Mouse (Mus musculus) neural tube, embryonic 11.5 days (tissue): ENCODE data around the gene Smc6. TPM values are rescaled to one million over a fixed set of nuclear protein-coding genes. Genes with fewer than 3 reads are reported as not detected.
A peak's percentile ranks its signal among the peaks of the same experiment; 100 is the strongest.

Experiments
- ATAC-seq: fragments of 200-750 bp; cut with Nextera tagmentation; 2 replicates; pipeline ENCODE4 v1.8.0; 2017; ENCODE audit warnings: moderate number of reproducible peaks, mild to moderate bottlenecking, moderate TSS enrichment, moderate library complexity; ENCODE audit not compliant: insufficient read depth, low FRiP score, low TSS enrichment
- DNase-seq: peaks from one replicate; pipeline ENCODE4 v3.0.0-alpha.2; 2015; ENCODE audit warnings: low spot score
- H3K27ac ChIP-seq: fragments of 300-500 bp; sonication (generic); 2 replicates; pipeline ENCODE4 v1.5.1; 2014; ENCODE audit warnings: low read depth, mild to moderate bottlenecking, low read length
- H3K27me3 ChIP-seq: fragments of 300-500 bp; sonication (generic); 2 replicates; pipeline ENCODE4 v1.6.1; 2014; ENCODE audit warnings: mild to moderate bottlenecking, low read length, mixed read lengths; ENCODE audit not compliant: control insufficient read depth, insufficient read depth
- H3K36me3 ChIP-seq: fragments of 300-500 bp; sonication (generic); 2 replicates; pipeline ENCODE4 v1.6.1; 2014; ENCODE audit warnings: mild to moderate bottlenecking, low read length, moderate library complexity, mixed read lengths; ENCODE audit not compliant: control insufficient read depth, insufficient read depth
- H3K4me1 ChIP-seq: fragments of 300-500 bp; sonication (generic); 2 replicates; pipeline ENCODE4 v1.6.1; 2014; ENCODE audit warnings: low read length, mixed read lengths; ENCODE audit not compliant: control insufficient read depth, insufficient read depth
- H3K4me2 ChIP-seq: fragments of 300-500 bp; sonication (generic); 2 replicates; pipeline ENCODE4 v1.6.1; 2014; ENCODE audit warnings: low read depth, mild to moderate bottlenecking, moderate library complexity
- H3K4me3 ChIP-seq: fragments of 300-500 bp; sonication (generic); 2 replicates; pipeline ENCODE4 v1.5.1; 2014; ENCODE audit warnings: low read depth, low read length
- H3K9ac ChIP-seq: fragments of 300-500 bp; sonication (generic); 2 replicates; pipeline ENCODE4 v1.6.1; 2014; ENCODE audit warnings: mild to moderate bottlenecking, low read length
- H3K9me3 ChIP-seq: fragments of 300-500 bp; sonication (generic); 2 replicates; pipeline ENCODE4 v1.6.1; 2016; ENCODE audit warnings: low read length; ENCODE audit not compliant: control insufficient read depth
- WGBS: fragments of 180-500 bp; shearing (Covaris S2); extraction: QIAGEN DNeasy Blood & Tissue Kit; methylation state at CpG from one replicate; pipeline ENCODE4 v1.1.7; 2014; 5-methylcytosine and 5-hydroxymethylcytosine counted together
- polyA plus RNA-seq: library from polyadenylated mRNA; unstranded; fragments of >200 nt; fragmentation: Nextera tagmentation; extraction: Ambion mirVana; gene quantifications from 2 replicates; pipeline ENCODE4 v1.2.1, GENCODE M21; 2014

Smc6 gene
- polyA plus RNA-seq, 1 experiment from 2014 or later: 104 TPM

- H3K27me3 ChIP-seq: no peaks in the 10 kb centered on the region
- ATAC-seq (no peak), DNase-seq (no peak)
- 85% methylated on average over 1 of the region's 1 CpGs for WGBS
- H3K4me1 ChIP-seq: no peaks in the 10 kb centered on the region
- 0 out of 2 replicates have a peak, but pooled peaks cover 2% of the 10 kb centered on the region for H3K36me3 ChIP-seq
- no peak overlapping the region for H3K27ac ChIP-seq
- no peaks in the 10 kb centered on the region for H3K9me3 ChIP-seq
- H3K9ac ChIP-seq: no peak overlapping the region
- H3K4me2 ChIP-seq: no peak overlapping the region
- no peak overlapping the region for H3K4me3 ChIP-seq
Observed at GRCm38 (mm10) chr12:11313840-11314239, 48.2 kb downstream of the Smc6 start.

GRCm38 (mm10) chr12:11317671-11318070, 52.0 kb downstream of the Smc6 start:
- WGBS: 68% methylated on average over 6 of the region's 6 CpGs
- DNase-seq: no peak
- H3K4me1 ChIP-seq: no peaks in the 10 kb centered on the region

DNA sequence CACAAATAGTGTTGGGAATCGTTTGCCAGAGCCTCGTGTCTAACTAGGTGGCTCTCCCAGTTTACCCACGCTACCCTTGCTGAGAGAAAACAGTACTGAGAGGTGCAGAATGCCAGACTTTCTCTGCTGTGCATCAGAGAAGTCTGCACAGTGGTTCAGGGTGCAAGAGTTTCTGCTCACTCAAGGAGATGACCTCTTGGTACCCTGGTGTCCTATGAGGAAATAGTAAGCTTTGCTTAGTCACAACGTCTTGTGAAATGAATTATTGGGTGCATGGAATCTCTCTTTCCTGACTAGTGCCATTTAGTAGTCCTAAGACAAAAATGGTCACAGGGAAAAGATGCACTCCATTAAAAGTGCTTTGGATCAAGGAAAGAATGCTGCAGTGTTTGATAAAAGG, 58.8 kb downstream of the Smc6 start:
- 62% methylated on average over 4 of the region's 4 CpGs for WGBS
- Histone ChIP-seq H3K27ac (no peak overlapping the region), H3K9ac (no peak overlapping the region), H3K36me3 (no peaks in the 10 kb centered on the region), H3K4me3 (no peak overlapping the region), H3K4me1 (no peaks in the 10 kb centered on the region), H3K27me3 (no peaks in the 10 kb centered on the region), H3K4me2 (no peak overlapping the region), H3K9me3 (no peaks in the 10 kb centered on the region)
- ATAC-seq: no peak
- DNase-seq: no peak

More at GRCm38 (mm10) chr12:11317671-11318070, 52.0 kb downstream of the Smc6 start:
- H3K4me2 ChIP-seq: no peak overlapping the region
- 0 out of 2 replicates have a peak, but pooled peaks cover 2% of the 10 kb centered on the region for H3K36me3 ChIP-seq
- no peaks in the 10 kb centered on the region for H3K9me3 ChIP-seq
- H3K27me3 ChIP-seq: no peaks in the 10 kb centered on the region
- no peak overlapping the region for H3K4me3 ChIP-seq
- no peak overlapping the region for H3K27ac ChIP-seq
- no peak overlapping the region for H3K9ac ChIP-seq
- ATAC-seq: no peak

DNA sequence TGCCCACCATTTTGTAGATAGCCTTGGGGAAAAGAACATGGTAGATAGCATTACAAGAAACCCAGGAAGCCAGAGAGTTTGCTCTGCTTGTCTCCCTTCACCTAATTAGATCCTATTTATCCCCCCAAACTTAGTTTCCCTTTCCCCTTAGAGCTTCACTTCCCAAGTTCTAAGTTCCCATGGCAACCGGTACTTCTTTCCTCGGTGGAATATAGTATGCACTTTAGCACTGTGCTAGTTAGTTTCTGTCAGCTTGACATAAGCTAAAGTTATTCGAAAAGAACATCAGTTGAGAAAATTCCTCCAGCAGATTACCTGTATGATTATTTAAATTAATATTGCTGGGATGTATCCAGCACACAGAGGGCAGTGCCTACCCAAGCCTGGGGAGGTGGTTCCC, 60.8 kb downstream of the Smc6 start:
- ATAC-seq: no peak
- 90% methylated on average over 3 of the region's 3 CpGs for WGBS
- Histone ChIP-seq H3K4me1 (no peaks in the 10 kb centered on the region), H3K27ac (no peak overlapping the region), H3K36me3 (no peaks in the 10 kb centered on the region), H3K9ac (no peak overlapping the region), H3K9me3 (no peaks in the 10 kb centered on the region), H3K4me3 (no peak overlapping the region), H3K4me2 (no peak overlapping the region), H3K27me3 (no peaks in the 10 kb centered on the region)
- no peak for DNase-seq

- 41% methylated on average over 4 of the region's 4 CpGs for WGBS
- H3K36me3 ChIP-seq: no peaks in the 10 kb centered on the region
- DNase-seq: peak; percentile 37
Observed at GRCm38 (mm10) chr12:11336845-11337244, 71.2 kb downstream of the Smc6 start.

GRCm38 (mm10) chr12:11338251-11338650, 72.6 kb downstream of the Smc6 start:
- Histone ChIP-seq H3K4me3 (no peak overlapping the region), H3K4me1 (no peaks in the 10 kb centered on the region), H3K4me2 (no peak overlapping the region), H3K27ac (no peak overlapping the region), H3K36me3 (no peaks in the 10 kb centered on the region), H3K9me3 (no peaks in the 10 kb centered on the region), H3K27me3 (no peaks in the 10 kb centered on the region), H3K9ac (no peak overlapping the region)
- 91% methylated on average over 2 of the region's 2 CpGs for WGBS
- no peak for DNase-seq
- ATAC-seq: no peak

More at GRCm38 (mm10) chr12:11336845-11337244, 71.2 kb downstream of the Smc6 start:
- ATAC-seq: no peak
- Histone ChIP-seq H3K27me3 (no peaks in the 10 kb centered on the region), H3K4me3 (no peak overlapping the region), H3K27ac (no peak overlapping the region), H3K9ac (no peak overlapping the region), H3K4me1 (no peaks in the 10 kb centered on the region), H3K4me2 (no peak overlapping the region), H3K9me3 (no peaks in the 10 kb centered on the region)

DNA sequence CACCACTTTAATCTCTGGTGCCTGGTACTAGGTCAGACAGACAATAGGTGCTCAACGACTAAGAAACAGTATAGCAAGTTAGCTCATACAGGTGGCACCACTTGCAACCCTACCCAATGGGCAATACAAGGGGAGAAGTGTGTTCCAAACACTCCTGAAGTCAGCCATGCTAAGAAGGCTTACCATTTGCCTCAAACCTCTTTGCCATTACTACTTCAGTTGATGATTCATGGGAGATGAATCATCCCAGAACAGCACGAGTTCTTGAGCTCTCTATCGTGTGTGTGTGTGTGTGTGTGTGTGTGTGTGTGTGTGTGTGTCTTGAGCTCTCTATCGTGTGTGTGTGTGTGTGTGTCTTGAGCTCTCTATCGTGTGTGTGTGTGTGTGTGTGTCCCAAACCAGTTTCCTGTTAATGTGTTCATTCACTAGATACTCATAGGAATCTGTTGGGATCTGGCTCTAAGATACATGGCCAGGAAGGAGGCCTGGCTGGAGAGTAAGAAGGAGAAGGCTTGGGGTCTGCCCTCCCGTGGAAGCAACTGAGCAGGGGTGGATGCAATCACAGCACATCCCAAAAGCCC, 76.4 kb downstream of the Smc6 start:
- H3K4me3 ChIP-seq: no peak overlapping the region
- no peak for ATAC-seq
- H3K27me3 ChIP-seq: no peaks in the 10 kb centered on the region
- no peaks in the 10 kb centered on the region for H3K9me3 ChIP-seq
- 82% methylated on average over 6 of the region's 6 CpGs for WGBS
- H3K27ac ChIP-seq: no peak overlapping the region
- no peak overlapping the region for H3K4me2 ChIP-seq
- no peak overlapping the region for H3K9ac ChIP-seq
- DNase-seq: no peak
- H3K4me1 ChIP-seq: no peaks in the 10 kb centered on the region
- H3K36me3 ChIP-seq: no peaks in the 10 kb centered on the region

- no peak overlapping the region for H3K27ac ChIP-seq
- no peaks in the 10 kb centered on the region for H3K4me1 ChIP-seq
- no peaks in the 10 kb centered on the region for H3K36me3 ChIP-seq
- no peak overlapping the region for H3K9ac ChIP-seq
- 56% methylated on average over 2 of the region's 2 CpGs for WGBS
- no peak for DNase-seq
- H3K9me3 ChIP-seq: no peaks in the 10 kb centered on the region
- H3K4me3 ChIP-seq: no peak overlapping the region
- H3K4me2 ChIP-seq: no peak overlapping the region
- ATAC-seq: no peak
- no peaks in the 10 kb centered on the region for H3K27me3 ChIP-seq
Observed at GRCm38 (mm10) chr12:11345963-11346362, 80.3 kb downstream of the Smc6 start.

DNA sequence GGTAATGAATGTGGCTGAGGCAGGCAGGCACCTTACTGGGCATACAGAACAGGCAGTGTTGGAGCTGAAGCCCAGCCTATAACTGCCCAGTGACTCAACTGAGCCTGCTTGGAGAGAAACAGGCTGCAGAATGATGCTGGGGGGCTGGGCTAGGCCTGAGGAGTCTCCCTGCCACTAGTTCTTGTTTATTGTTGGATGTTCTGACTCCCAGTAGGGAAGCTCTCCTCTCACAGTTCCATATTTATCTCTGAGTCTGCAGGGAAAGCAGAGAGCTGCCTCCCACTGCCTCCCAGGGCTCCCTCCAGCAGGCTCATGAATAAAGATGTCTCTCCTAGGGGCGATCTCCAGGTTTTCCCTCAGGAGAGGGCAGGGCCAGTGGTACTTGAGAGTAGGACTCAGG, 82.7 kb downstream of the Smc6 start:
- Histone ChIP-seq H3K4me2 (no peak overlapping the region), H3K36me3 (no peaks in the 10 kb centered on the region), H3K9ac (no peak overlapping the region), H3K4me1 (no peaks in the 10 kb centered on the region), H3K9me3 (no peaks in the 10 kb centered on the region), H3K27me3 (no peaks in the 10 kb centered on the region), H3K4me3 (no peak overlapping the region), H3K27ac (no peak overlapping the region)
- 8% methylated on average over 1 of the region's 1 CpGs for WGBS
- DNase-seq (no peak), ATAC-seq (no peak)
